Comparison of ENCODE assay signal across 13 mouse cellular contexts in genomic region chr17:10399706-10400105, GRCm38 (mm10).
A peak's percentile ranks its signal among the peaks of the same experiment; 100 is the strongest.
DNase-seq lines count a peak whose midpoint lies in the region; ATAC-seq and TF ChIP-seq lines count a peak whose summit lies in the region.
"Had no signal": no experiment of that assay in that cellular context is flagged by ENCODE, and none has a peak within 500 bp of the region (broad histone marks: within the 10 kb centered on the region; RNA-seq: fewer than 3 reads in every experiment).

No protein-coding gene starts in this region.

- H3K9ac ChIP-seq in liver, embryonic 15.5 days = no peak overlapping the region
- no peak overlapping the region for H3K9ac ChIP-seq in liver, postnatal 0 days (replicated peaks)
- H3K9ac ChIP-seq in forebrain, embryonic 14.5 days (ENCODE audit: low read length) = no peak overlapping the region
- H3K9ac ChIP-seq in limb, embryonic 15.5 days = no peak overlapping the region

- WGBS in heart, embryonic 10.5 days = 49% methylated on average over 10 of the region's 10 CpGs
- WGBS in liver, embryonic 15.5 days (ENCODE audit: insufficient replicate concordance) = 61% methylated on average over 10 of the region's 10 CpGs
- WGBS in liver, postnatal 0 days (ENCODE audit: insufficient replicate concordance) = 55% methylated on average over 10 of the region's 10 CpGs
- 76% methylated on average over 10 of the region's 10 CpGs for WGBS in forebrain, embryonic 14.5 days
- 72% methylated on average over 10 of the region's 10 CpGs for WGBS in limb, embryonic 15.5 days

- peaks cover 60% of the 10 kb centered on the region for H3K4me1 ChIP-seq in heart, embryonic 10.5 days
- H3K4me1 ChIP-seq in liver, embryonic 15.5 days (replicated peaks) = 0 out of 2 replicates have a peak, but pooled peaks cover 4% of the 10 kb centered on the region
- H3K4me1 ChIP-seq in liver, postnatal 0 days (ENCODE audit: insufficient read depth) = peaks cover 6% of the 10 kb centered on the region; the same call in 1 of the 2 replicates
- peaks cover 5% of the 10 kb centered on the region; the same call in 1 of the 2 replicates for H3K4me1 ChIP-seq in forebrain, embryonic 14.5 days (ENCODE audit: control insufficient read depth, insufficient read depth, low read length)
- H3K4me1 ChIP-seq in limb, embryonic 15.5 days = peaks cover 33% of the 10 kb centered on the region

- H3K4me3 ChIP-seq in heart, embryonic 10.5 days = no peak overlapping the region
- no peak overlapping the region for H3K4me3 ChIP-seq in liver, embryonic 15.5 days (replicated peaks)
- no peak overlapping the region for H3K4me3 ChIP-seq in liver, postnatal 0 days (ENCODE audit: low read depth, low read length)
- no peak overlapping the region for H3K4me3 ChIP-seq in forebrain, embryonic 14.5 days (ENCODE audit: low read depth, low read length)
- H3K4me3 ChIP-seq in limb, embryonic 15.5 days = no peak overlapping the region

- no peaks in the 10 kb centered on the region for H3K9me3 ChIP-seq in heart, embryonic 10.5 days
- H3K9me3 ChIP-seq in liver, embryonic 15.5 days (replicated peaks) = no peaks in the 10 kb centered on the region
- no peaks in the 10 kb centered on the region for H3K9me3 ChIP-seq in liver, postnatal 0 days (ENCODE audit: low read length)
- no peaks in the 10 kb centered on the region for H3K9me3 ChIP-seq in forebrain, embryonic 14.5 days (replicated peaks; ENCODE audit: control insufficient read depth, low read length)
- H3K9me3 ChIP-seq in limb, embryonic 15.5 days = no peaks in the 10 kb centered on the region

- H3K36me3 ChIP-seq in heart, embryonic 10.5 days = no peaks in the 10 kb centered on the region
- H3K36me3 ChIP-seq in liver, embryonic 15.5 days (replicated peaks) = no peaks in the 10 kb centered on the region
- H3K36me3 ChIP-seq in liver, postnatal 0 days (replicated peaks; ENCODE audit: insufficient read depth, low read length) = no peaks in the 10 kb centered on the region
- no peaks in the 10 kb centered on the region for H3K36me3 ChIP-seq in forebrain, embryonic 14.5 days (ENCODE audit: control insufficient read depth, insufficient read depth, low read length)
- no peaks in the 10 kb centered on the region for H3K36me3 ChIP-seq in limb, embryonic 15.5 days

- no peak for DNase-seq in heart, embryonic 10.5 days (ENCODE audit: low spot score)
- DNase-seq in heart, adult 9 months (ENCODE audit: low spot score in 2 of 2) = no peak
- no peak for DNase-seq in liver, postnatal 0 days
- no peak for DNase-seq in forebrain, embryonic 14.5 days (ENCODE audit: low spot score)
- no peak for DNase-seq in thymus, postnatal 25 days
- DNase-seq: adrenal gland, postnatal 10 days; cerebellum, adult 11-12 months; left cerebral cortex, postnatal 4 days; right cerebral cortex, adult 18-20 months; thymus, postnatal 4 days had no signal

- TF ChIP-seq EP300 in liver, postnatal 0 days (IDR thresholded peaks at IDR 0.05; ENCODE audit: low read depth) = no peak

- TF ChIP-seq CTCF in liver, postnatal 0 days (IDR thresholded peaks at IDR 0.05; ENCODE audit: low read depth) = no peak

- H3K27ac ChIP-seq in heart, embryonic 10.5 days = peak overlapping the region; percentile 83
- no peak overlapping the region for H3K27ac ChIP-seq in liver, embryonic 15.5 days (replicated peaks)
- H3K27ac ChIP-seq in liver, postnatal 0 days (ENCODE audit: low read depth) = no peak overlapping the region
- H3K27ac ChIP-seq in forebrain, embryonic 14.5 days (ENCODE audit: low read depth, low read length) = 0 out of 2 replicates have a peak overlapping the region, but pooled peaks have one; percentile 14
- peak overlapping the region; percentile 69 for H3K27ac ChIP-seq in limb, embryonic 15.5 days

- no peaks in the 10 kb centered on the region for H3K27me3 ChIP-seq in heart, embryonic 10.5 days (ENCODE audit: insufficient read depth, poor library complexity, severe bottlenecking)
- H3K27me3 ChIP-seq in liver, embryonic 15.5 days = no peaks in the 10 kb centered on the region
- no peaks in the 10 kb centered on the region for H3K27me3 ChIP-seq in liver, postnatal 0 days (ENCODE audit: insufficient read depth, low read length)
- no peaks in the 10 kb centered on the region for H3K27me3 ChIP-seq in forebrain, embryonic 14.5 days (replicated peaks; ENCODE audit: control insufficient read depth, insufficient read depth, low read length)
- H3K27me3 ChIP-seq in limb, embryonic 15.5 days = no peaks in the 10 kb centered on the region

- ATAC-seq in liver, embryonic 15.5 days (ENCODE audit: insufficient read depth) = peak; percentile 44; the same call in 1 of the 2 replicates
- ATAC-seq in liver, postnatal 0 days = no peak
- no peak for ATAC-seq in forebrain, embryonic 14.5 days
- ATAC-seq in limb, embryonic 15.5 days (ENCODE audit: insufficient number of reproducible peaks, low FRiP score, low TSS enrichment, low read depth) = no peak
- no peak for ATAC-seq in cerebellum, adult (ENCODE audit: insufficient number of reproducible peaks, low FRiP score, low TSS enrichment)

- no peak overlapping the region for H3K4me2 ChIP-seq in liver, embryonic 15.5 days
- no peak overlapping the region for H3K4me2 ChIP-seq in liver, postnatal 0 days (ENCODE audit: low read depth, low read length)
- H3K4me2 ChIP-seq in forebrain, embryonic 14.5 days (ENCODE audit: low read length) = no peak overlapping the region
- H3K4me2 ChIP-seq in limb, embryonic 15.5 days = no peak overlapping the region

Comparison
In these comparisons a context has a peak if more than half of its experiments do, and no peak if none do; other contexts are left out.
1. H3K27ac ChIP-seq: peak in heart, embryonic 10.5 days (single experiment), forebrain, embryonic 14.5 days (single experiment) and limb, embryonic 15.5 days (single experiment); none in liver, embryonic 15.5 days (single experiment) and liver, postnatal 0 days (single experiment).